Comparison of ENCODE assay signal across 31 mouse cellular contexts in the genomic region with DNA sequence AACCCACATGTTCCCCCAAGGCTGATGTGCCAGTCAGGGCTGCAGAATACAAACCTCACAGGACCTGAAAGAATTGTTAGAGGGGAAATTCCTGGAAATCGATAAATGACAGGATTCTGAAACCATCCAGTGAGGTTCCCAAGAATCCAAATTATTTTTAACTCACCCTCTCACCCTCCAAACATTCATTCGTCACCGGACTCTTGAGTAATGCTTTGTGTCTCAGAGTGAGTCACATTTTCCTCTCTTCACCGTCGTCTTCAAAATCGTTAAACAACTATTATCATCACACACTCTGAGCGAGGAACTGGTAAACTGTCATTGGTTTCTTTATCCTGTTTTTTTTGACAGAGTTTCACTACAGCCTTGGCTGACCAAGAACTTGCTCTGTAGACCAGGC. TPM values are rescaled to one million over a fixed set of nuclear protein-coding genes. Genes with fewer than 3 reads are reported as not detected.
DNase-seq lines count a peak whose midpoint lies in the region; ATAC-seq and TF ChIP-seq lines count a peak whose summit lies in the region.
"Had no signal": no experiment of that assay in that cellular context is flagged by ENCODE, and none has a peak within 500 bp of the region (broad histone marks: within the 10 kb centered on the region; RNA-seq: fewer than 3 reads in every experiment).

No protein-coding gene starts in this region.

- ATAC-seq in lung, postnatal 0 days = no peak
- ATAC-seq: intestine, postnatal 0 days had no signal

- H3K27ac ChIP-seq in lung, postnatal 0 days (ENCODE audit: low read length) = no peak overlapping the region
- H3K27ac ChIP-seq in CH12.LX (ENCODE audit: insufficient read depth, low read depth) = no peak overlapping the region
- peak overlapping the region; percentile 33; the same call in 1 of the 2 replicates for H3K27ac ChIP-seq in bone marrow macrophage, adult 2 months (ENCODE audit: insufficient read depth, low read depth, low read length)
- H3K27ac ChIP-seq: hindbrain, embryonic 10.5 days; hindbrain, postnatal 0 days; liver, embryonic 14.5 days; midbrain, embryonic 12.5 days had no signal

- no peak for TF ChIP-seq CTCF in lung, postnatal 0 days (IDR thresholded peaks at IDR 0.05)
- no peak for TF ChIP-seq CTCF in CH12.LX (conservative IDR thresholded peaks at IDR 0.05 in 1 of 2, IDR thresholded peaks at IDR 0.05 in 1 of 2; ENCODE audit: low read depth in 2 of 2, low read length in 2 of 2)
- no peak for TF ChIP-seq CTCF in bone marrow macrophage, adult 2 months (IDR thresholded peaks at IDR 0.05; ENCODE audit: low read depth, low read length)

- H3K36me3 ChIP-seq in lung, postnatal 0 days (ENCODE audit: insufficient read depth, low read length) = no peaks in the 10 kb centered on the region
- H3K36me3 ChIP-seq in CH12.LX (replicated peaks in 1 of 2; ENCODE audit: control insufficient read depth in 1 of 2, insufficient read depth in 1 of 2, low read length in 1 of 2) (no peaks in the 10 kb centered on the region), myocyte (ENCODE audit: control insufficient read depth, insufficient read depth) (no peaks in the 10 kb centered on the region)
- H3K36me3 ChIP-seq: embryonic facial prominence, embryonic 13.5 days; G1E; hindbrain, embryonic 10.5 days; limb, embryonic 15.5 days; midbrain, embryonic 12.5 days had no signal

- DNase-seq in lung, postnatal 0 days (ENCODE audit: low spot score) = peak; percentile 55
- no peak for DNase-seq in lung, postnatal 4 days
- DNase-seq in CH12.LX (ENCODE audit: extremely low read depth) = peak; percentile 48
- DNase-seq in right cerebral cortex, adult 18-20 months = no peak
- DNase-seq in cerebellum, postnatal 25 days = no peak
- DNase-seq in lung, postnatal 10 days = no peak
- DNase-seq: cerebellum, adult 18-20 months; cerebellum, postnatal 14 days; embryo, embryonic 11 days; gastrocnemius, postnatal 25 days; left cerebral cortex, postnatal 4 days; lung, embryonic 14.5 days; thymus, postnatal 25 days had no signal

- H3K9me3 ChIP-seq in lung, postnatal 0 days (ENCODE audit: low read length) = no peaks in the 10 kb centered on the region
- no peaks in the 10 kb centered on the region for H3K9me3 ChIP-seq in CH12.LX (replicated peaks; ENCODE audit: low read length)
- H3K9me3 ChIP-seq: embryonic facial prominence, embryonic 13.5 days; G1E; hindbrain, embryonic 10.5 days; limb, embryonic 15.5 days; midbrain, embryonic 12.5 days had no signal

- WGBS in lung, postnatal 0 days = 43% methylated on average over 7 of the region's 7 CpGs

- H3K79me2 ChIP-seq in CH12.LX (replicated peaks; ENCODE audit: control insufficient read depth, extremely low read depth, insufficient read depth, poor library complexity, severe bottlenecking) (no peaks in the 10 kb centered on the region), myocyte (ENCODE audit: control insufficient read depth, insufficient read depth) (no peaks in the 10 kb centered on the region)

- H3K9ac ChIP-seq in lung, postnatal 0 days (replicated peaks; ENCODE audit: low read depth) = no peak overlapping the region
- no peak overlapping the region for H3K9ac ChIP-seq in CH12.LX (ENCODE audit: insufficient read depth, low read depth)
- H3K9ac ChIP-seq: embryonic facial prominence, embryonic 13.5 days; forebrain, postnatal 0 days; limb, embryonic 15.5 days; liver, embryonic 14.5 days; lung, embryonic 14.5 days; midbrain, embryonic 12.5 days had no signal

- no peak overlapping the region for H3ac ChIP-seq in myocyte (ENCODE audit: control insufficient read depth, insufficient read length)

- no peak overlapping the region for H3K4me3 ChIP-seq in lung, postnatal 0 days (ENCODE audit: low read depth, low read length)
- H3K4me3 ChIP-seq in CH12.LX (replicated peaks in 1 of 3; ENCODE audit: low read depth in 2 of 3, low read length in 2 of 3, poor library complexity in 1 of 3) (no peak overlapping the region), myocyte (peak overlapping the region; percentile 8)
- H3K4me3 ChIP-seq in bone marrow macrophage, adult 2 months (ENCODE audit: insufficient read depth, low read length) = no peak overlapping the region
- H3K4me3 ChIP-seq: embryonic facial prominence, embryonic 13.5 days; hindbrain, embryonic 10.5 days; limb, embryonic 15.5 days; midbrain, embryonic 12.5 days had no signal

- TF ChIP-seq EP300 in lung, postnatal 0 days (IDR thresholded peaks at IDR 0.05) = no peak; the same call in 1 of the 2 replicates
- TF ChIP-seq EP300 in CH12.LX (IDR thresholded peaks at IDR 0.05; ENCODE audit: low read length) = peak; percentile 75

- TF ChIP-seq POLR2A in CH12.LX (IDR thresholded peaks at IDR 0.05; ENCODE audit: low read depth, low read length) = no peak
- TF ChIP-seq POLR2A in bone marrow macrophage, adult 2 months (IDR thresholded peaks at IDR 0.05; ENCODE audit: borderline replicate concordance, low read depth, low read length) = no peak
- TF ChIP-seq POLR2A in myocyte (IDR thresholded peaks at IDR 0.05; ENCODE audit: insufficient read length, low read depth) = no peak

- dilution Hi-C loops in CH12.LX (cut with MboI; ENCODE audit: extremely low pct_ligation_motif_present, extremely low pct_unique_long_range_greater_than_20kb, low sequenced_read_pairs) = no loop called here

- no peaks in the 10 kb centered on the region for H3K4me1 ChIP-seq in lung, postnatal 0 days (ENCODE audit: insufficient read depth, low read depth, low read length)
- H3K4me1 ChIP-seq in CH12.LX (ENCODE audit: control insufficient read depth in 1 of 2, insufficient read depth in 2 of 2) = peaks cover 0 to 21% of the 10 kb centered on the region in 2 experiments; a peak in 2 of 4 replicates
- H3K4me1 ChIP-seq in bone marrow macrophage, adult 2 months (ENCODE audit: control insufficient read depth, insufficient read depth, low read length) = peaks cover 32% of the 10 kb centered on the region

- in situ Hi-C loops in CH12.LX (cut with MboI; ENCODE audit: low pct_ligation_motif_present, low pct_unique_long_range_greater_than_20kb, low sequenced_read_pairs) = loop anchor here (10.0 kb wide), 1 partner anchor 275 kb away; a partner anchor contains a TSS

- no peak for TF ChIP-seq RAD21 in CH12.LX (IDR thresholded peaks at IDR 0.05; ENCODE audit: low read depth, low read length)

- no peak overlapping the region for H3K4me2 ChIP-seq in lung, postnatal 0 days (replicated peaks; ENCODE audit: low read depth, low read length)
- H3K4me2 ChIP-seq in CH12.LX (ENCODE audit: insufficient read depth, low read depth, poor library complexity, severe bottlenecking) = no peak overlapping the region; the same call in 1 of the 2 replicates
- peak overlapping the region; percentile 90 for H3K4me2 ChIP-seq in myocyte (ENCODE audit: low read depth)
- H3K4me2 ChIP-seq: limb, embryonic 15.5 days; midbrain, embryonic 12.5 days had no signal

- no peaks in the 10 kb centered on the region for H3K27me3 ChIP-seq in lung, postnatal 0 days (replicated peaks; ENCODE audit: insufficient read depth, low read length)
- H3K27me3 ChIP-seq in CH12.LX (replicated peaks) (no peaks in the 10 kb centered on the region), myocyte (ENCODE audit: control insufficient read depth, insufficient read depth, insufficient read length) (no peaks in the 10 kb centered on the region)
- H3K27me3 ChIP-seq: embryonic facial prominence, embryonic 13.5 days; limb, embryonic 15.5 days had no signal

TF ChIP-seq in CH12.LX, 34 proteins besides CTCF, POLR2A, EP300 and RAD21 (continues in another document):
- TF ChIP-seq BHLHE40 (IDR thresholded peaks at IDR 0.05; ENCODE audit: low read depth, low read length) (peak; percentile 40; the same call in 1 of the 2 replicates), MXI1 (IDR thresholded peaks at IDR 0.05; ENCODE audit: low read depth, low read length) (no peak), ETS1 (conservative IDR thresholded peaks at IDR 0.05; ENCODE audit: low read depth, low read length) (peak; percentile 64), JUND (conservative IDR thresholded peaks at IDR 0.05; ENCODE audit: low read depth, low read length) (peak; percentile 96), KAT2A (IDR thresholded peaks at IDR 0.05; ENCODE audit: insufficient replicate concordance, low read length) (no peak), IRF4 (IDR thresholded peaks at IDR 0.05; ENCODE audit: low read depth, low read length) (peak; percentile 41; the same call in 1 of the 2 replicates), JUN (IDR thresholded peaks at IDR 0.05; ENCODE audit: insufficient read depth, low read depth, low read length) (peak; percentile 86), MEF2A (IDR thresholded peaks at IDR 0.05; ENCODE audit: borderline replicate concordance, low read depth, low read length) (peak; percentile 43; the same call in 1 of the 2 replicates)

TF ChIP-seq in myocyte, 11 proteins besides CTCF, POLR2A, EP300 and RAD21:
- peak; percentile 87; the same call in 1 of the 2 replicates for TF ChIP-seq CEBPB (IDR thresholded peaks at IDR 0.05; ENCODE audit: insufficient read depth, poor library complexity, severe bottlenecking)
- TF ChIP-seq USF1 (IDR thresholded peaks at IDR 0.05; ENCODE audit: low read depth) = no peak
- TF ChIP-seq E2F4 (IDR thresholded peaks at IDR 0.05; ENCODE audit: insufficient read depth) = no peak
- TF ChIP-seq POLR2AphosphoS2 (IDR thresholded peaks at IDR 0.05; ENCODE audit: insufficient read length, low read depth) = no peak
TF ChIP-seq in myocyte: peak in this region for 1.

RNA-seq across cellular contexts. Expression of a gene that starts 6.7 kb away (rescaled TPM):
- polyA plus RNA-seq in lung, postnatal 0 days (2015; fragmentation: Nextera tagmentation; extraction: Ambion mirVana) = not detected in 2 replicates
- total RNA-seq in CH12.LX (2012; rRNA removed) = not detected in 2 replicates
- total RNA-seq in CH12.LX (2014; rRNA removed) = not detected in 2 replicates
- not detected in 2 replicates for polyA plus RNA-seq in CH12.LX (2012; ENCODE audit: insufficient read length, low read depth)
- not detected in 2 replicates for polyA plus RNA-seq in bone marrow macrophage, adult 2 months (2012; ENCODE audit: insufficient read depth, insufficient read length, missing spikeins)
- polyA plus RNA-seq in myocyte (2012; fragmentation: generic; extraction: Trizol) = not detected
- total RNA-seq: forebrain, postnatal 0 days; G1E; gastrocnemius, postnatal 25 days; hindbrain, postnatal 0 days; layer of hippocampus, postnatal 10 days; left cerebral cortex, adult 8-10 months; left cerebral cortex, postnatal 4 days; neutrophil, adult 5-6 weeks had no signal
- polyA plus RNA-seq: embryonic facial prominence, embryonic 13.5 days; forebrain, postnatal 0 days; G1E; heart, postnatal 0 days; hindbrain, embryonic 10.5 days; hindbrain, postnatal 0 days; intestine, postnatal 0 days; kidney, embryonic 16.5 days; large intestine, adult 2 months; limb, embryonic 15.5 days; liver, embryonic 14.5 days; lung, embryonic 14.5 days; midbrain, embryonic 12.5 days; stomach, embryonic 14.5 days had no signal

RNA-seq across cellular contexts. Expression of a gene that starts 7.0 kb away (rescaled TPM):
- polyA plus RNA-seq in lung, postnatal 0 days (2015; fragmentation: Nextera tagmentation; extraction: Ambion mirVana) = 70.4 and 82.1 TPM in 2 replicates
- total RNA-seq in CH12.LX (2012; rRNA removed) (0.17 and 0.21 TPM in 2 replicates), CH12.LX (2014; rRNA removed) (0.28 and 0.43 TPM in 2 replicates)
- polyA plus RNA-seq in CH12.LX (2012; ENCODE audit: insufficient read length, low read depth) (0.70 and 0.78 TPM in 2 replicates), myocyte (2012; fragmentation: generic; extraction: Trizol) (8.9 TPM)
- 94.8 and 127 TPM in 2 replicates for polyA plus RNA-seq in bone marrow macrophage, adult 2 months (2012; ENCODE audit: insufficient read depth, insufficient read length, missing spikeins)

Comparison
In these comparisons a context has a peak if more than half of its experiments do, and no peak if none do; other contexts are left out.
1. DNase-seq: peak in lung, postnatal 0 days (single experiment) and CH12.LX (single experiment); none in lung, postnatal 4 days (0 of 2), right cerebral cortex, adult 18-20 months (single experiment), cerebellum, postnatal 25 days (0 of 2) and lung, postnatal 10 days (single experiment).